Mouse (Mus musculus): ENCODE measurements around the gene 1110008P14Rik. TPM values are rescaled to one million over a fixed set of nuclear protein-coding genes. Genes with fewer than 3 reads are reported as not detected.
A peak's percentile ranks its signal among the peaks of the same experiment; 100 is the strongest.

The 1110008P14Rik gene
- polyA plus RNA-seq, 1 experiment from 2014 or later: 49.4 TPM

GRCm38 (mm10) chr2:32413936-32414335, 32.2 kb upstream of the 1110008P14Rik start:
- H3K27me3 ChIP-seq (ENCODE audit: control insufficient read depth, insufficient read depth, low read length): no peaks in the 10 kb centered on the region
- H3K9ac ChIP-seq (ENCODE audit: low read length): no peak overlapping the region
- H3K9me3 ChIP-seq (ENCODE audit: control insufficient read depth, low read length): no peaks in the 10 kb centered on the region
- 69% methylated on average over 5 of the region's 5 CpGs for WGBS
- H3K4me3 ChIP-seq (ENCODE audit: low read depth, low read length): no peak overlapping the region
- DNase-seq (ENCODE audit: low spot score, missing footprints) (no peak), ATAC-seq (ENCODE audit: low FRiP score) (no peak)
- H3K4me1 ChIP-seq (ENCODE audit: control insufficient read depth, insufficient read depth, low read length): no peaks in the 10 kb centered on the region
- H3K36me3 ChIP-seq (ENCODE audit: control insufficient read depth, insufficient read depth, low read length): peaks cover 30% of the 10 kb centered on the region
- H3K4me2 ChIP-seq: no peak overlapping the region
- no peak overlapping the region for H3K27ac ChIP-seq (ENCODE audit: low read depth, low read length)

GRCm38 (mm10) chr2:32412742-32413531, 31.2 kb upstream of the 1110008P14Rik start:
- no peaks in the 10 kb centered on the region for H3K4me1 ChIP-seq (ENCODE audit: control insufficient read depth, insufficient read depth, low read length)
- no peak overlapping the region for H3K4me2 ChIP-seq
- peaks cover 24% of the 10 kb centered on the region for H3K36me3 ChIP-seq (ENCODE audit: control insufficient read depth, insufficient read depth, low read length)
- no peak overlapping the region for H3K4me3 ChIP-seq (ENCODE audit: low read depth, low read length)
- no peak overlapping the region for H3K27ac ChIP-seq (ENCODE audit: low read depth, low read length)
- no peak for ATAC-seq (ENCODE audit: low FRiP score)
- no peaks in the 10 kb centered on the region for H3K9me3 ChIP-seq (ENCODE audit: control insufficient read depth, low read length)
- WGBS: 91% methylated on average over 6 of the region's 6 CpGs
- peak; percentile 76 for DNase-seq (ENCODE audit: low spot score, missing footprints)
- no peak overlapping the region for H3K9ac ChIP-seq (ENCODE audit: low read length)
- H3K27me3 ChIP-seq (ENCODE audit: control insufficient read depth, insufficient read depth, low read length): no peaks in the 10 kb centered on the region

- WGBS: 95% methylated on average over 7 of the region's 7 CpGs
- Histone ChIP-seq H3K4me3 (ENCODE audit: low read depth, low read length) (no peak overlapping the region), H3K27ac (ENCODE audit: low read depth, low read length) (no peak overlapping the region), H3K9me3 (ENCODE audit: control insufficient read depth, low read length) (no peaks in the 10 kb centered on the region), H3K4me1 (ENCODE audit: control insufficient read depth, insufficient read depth, low read length) (no peaks in the 10 kb centered on the region), H3K27me3 (ENCODE audit: control insufficient read depth, insufficient read depth, low read length) (no peaks in the 10 kb centered on the region), H3K36me3 (ENCODE audit: control insufficient read depth, insufficient read depth, low read length) (peaks cover 17% of the 10 kb centered on the region), H3K4me2 (no peak overlapping the region), H3K9ac (ENCODE audit: low read length) (no peak overlapping the region)
- DNase-seq (ENCODE audit: low spot score, missing footprints): peak; percentile 35
- no peak for ATAC-seq (ENCODE audit: low FRiP score)
These were observed 29.7 kb upstream of the 1110008P14Rik start for GRCm38 (mm10) chr2:32411407-32411806.

- no peak overlapping the region for H3K9ac ChIP-seq (ENCODE audit: low read length)
- no peaks in the 10 kb centered on the region for H3K9me3 ChIP-seq (ENCODE audit: control insufficient read depth, low read length)
- H3K4me1 ChIP-seq (ENCODE audit: control insufficient read depth, insufficient read depth, low read length): no peaks in the 10 kb centered on the region
- no peak overlapping the region for H3K27ac ChIP-seq (ENCODE audit: low read depth, low read length)
- no peaks in the 10 kb centered on the region for H3K36me3 ChIP-seq (ENCODE audit: control insufficient read depth, insufficient read depth, low read length)
- H3K4me2 ChIP-seq: no peak overlapping the region
- ATAC-seq (ENCODE audit: low FRiP score) (no peak), DNase-seq (ENCODE audit: low spot score, missing footprints) (no peak)
- 71% methylated on average over 25 of the region's 25 CpGs for WGBS
- no peaks in the 10 kb centered on the region for H3K27me3 ChIP-seq (ENCODE audit: control insufficient read depth, insufficient read depth, low read length)
- no peak overlapping the region for H3K4me3 ChIP-seq (ENCODE audit: low read depth, low read length)
These were observed 27.0 kb upstream of the 1110008P14Rik start for GRCm38 (mm10) chr2:32408429-32409424.

- H3K36me3 ChIP-seq (ENCODE audit: control insufficient read depth, insufficient read depth, low read length): no peaks in the 10 kb centered on the region
- H3K4me1 ChIP-seq (ENCODE audit: control insufficient read depth, insufficient read depth, low read length): no peaks in the 10 kb centered on the region
- H3K4me3 ChIP-seq (ENCODE audit: low read depth, low read length): no peak overlapping the region
- no peaks in the 10 kb centered on the region for H3K27me3 ChIP-seq (ENCODE audit: control insufficient read depth, insufficient read depth, low read length)
- DNase-seq (ENCODE audit: low spot score, missing footprints) (no peak), ATAC-seq (ENCODE audit: low FRiP score) (no peak)
- H3K4me2 ChIP-seq: no peak overlapping the region
- H3K9me3 ChIP-seq (ENCODE audit: control insufficient read depth, low read length): no peaks in the 10 kb centered on the region
- H3K9ac ChIP-seq (ENCODE audit: low read length): no peak overlapping the region
- H3K27ac ChIP-seq (ENCODE audit: low read depth, low read length): no peak overlapping the region
- 90% methylated on average over 7 of the region's 7 CpGs for WGBS
These were observed 25.5 kb upstream of the 1110008P14Rik start for GRCm38 (mm10) chr2:32407144-32407824.

- Histone ChIP-seq H3K9me3 (ENCODE audit: control insufficient read depth, low read length) (no peaks in the 10 kb centered on the region), H3K9ac (ENCODE audit: low read length) (no peak overlapping the region), H3K27me3 (ENCODE audit: control insufficient read depth, insufficient read depth, low read length) (no peaks in the 10 kb centered on the region), H3K4me1 (ENCODE audit: control insufficient read depth, insufficient read depth, low read length) (no peaks in the 10 kb centered on the region), H3K4me3 (ENCODE audit: low read depth, low read length) (no peak overlapping the region), H3K27ac (ENCODE audit: low read depth, low read length) (no peak overlapping the region), H3K4me2 (no peak overlapping the region), H3K36me3 (ENCODE audit: control insufficient read depth, insufficient read depth, low read length) (no peaks in the 10 kb centered on the region)
- DNase-seq (ENCODE audit: low spot score, missing footprints): peak; percentile 99
- ATAC-seq (ENCODE audit: low FRiP score): 0 out of 2 replicates have a peak, but pooled peaks have one; percentile 24
- WGBS: 35% methylated on average over 2 of the region's 2 CpGs
These were observed 22.9 kb upstream of the 1110008P14Rik start for GRCm38 (mm10) chr2:32404663-32405062.

- Histone ChIP-seq H3K4me3 (ENCODE audit: low read depth, low read length) (peak overlapping the region; percentile 83), H3K4me2 (peak overlapping the region; percentile 74), H3K27ac (ENCODE audit: low read depth, low read length) (no peak overlapping the region), H3K36me3 (ENCODE audit: control insufficient read depth, insufficient read depth, low read length) (no peaks in the 10 kb centered on the region), H3K9ac (ENCODE audit: low read length) (peak overlapping the region; percentile 80), H3K9me3 (ENCODE audit: control insufficient read depth, low read length) (no peaks in the 10 kb centered on the region), H3K4me1 (ENCODE audit: control insufficient read depth, insufficient read depth, low read length) (peaks cover 10% of the 10 kb centered on the region), H3K27me3 (ENCODE audit: control insufficient read depth, insufficient read depth, low read length) (no peaks in the 10 kb centered on the region)
- no peak for ATAC-seq (ENCODE audit: low FRiP score)
- no peak for DNase-seq (ENCODE audit: low spot score, missing footprints)
- WGBS: 0% methylated on average over 15 of the region's 15 CpGs
These were observed 15.0 kb upstream of the 1110008P14Rik start for GRCm38 (mm10) chr2:32396695-32397094.

- Histone ChIP-seq H3K4me1 (ENCODE audit: control insufficient read depth, insufficient read depth, low read length) (peaks cover 10% of the 10 kb centered on the region), H3K9ac (ENCODE audit: low read length) (peak overlapping the region; percentile 80), H3K27me3 (ENCODE audit: control insufficient read depth, insufficient read depth, low read length) (no peaks in the 10 kb centered on the region), H3K4me3 (ENCODE audit: low read depth, low read length) (peak overlapping the region; percentile 83), H3K4me2 (peak overlapping the region; percentile 74), H3K9me3 (ENCODE audit: control insufficient read depth, low read length) (no peaks in the 10 kb centered on the region), H3K27ac (ENCODE audit: low read depth, low read length) (peak overlapping the region; percentile 64), H3K36me3 (ENCODE audit: control insufficient read depth, insufficient read depth, low read length) (no peaks in the 10 kb centered on the region)
- WGBS: under 1% methylated on average over 59 of the region's 59 CpGs
- ATAC-seq (ENCODE audit: low FRiP score) (peak; percentile 95), DNase-seq (ENCODE audit: low spot score, missing footprints) (no peak)
These were observed 14.3 kb upstream of the 1110008P14Rik start for GRCm38 (mm10) chr2:32395946-32396621.
